ENCODE assay signal across 8 mouse cellular contexts in genomic region chr5:134986298-134987268, GRCm38 (mm10). TPM values are rescaled to one million over a fixed set of nuclear protein-coding genes. Genes with fewer than 3 reads are reported as not detected.
DNase-seq lines count a peak whose midpoint lies in the region; ATAC-seq and TF ChIP-seq lines count a peak whose summit lies in the region.

No protein-coding gene starts in this region.

- no peak overlapping the region for H3K27ac ChIP-seq in forebrain, embryonic 14.5 days (ENCODE audit: low read depth, low read length)
- no peak overlapping the region for H3K27ac ChIP-seq in liver, embryonic 13.5 days
- H3K27ac ChIP-seq in neural tube, embryonic 14.5 days (ENCODE audit: low read depth, low read length) = no peak overlapping the region

- peaks cover 14% of the 10 kb centered on the region for H3K4me1 ChIP-seq in lung, adult 2 months (ENCODE audit: control insufficient read depth, insufficient read depth, low read length)
- no peaks in the 10 kb centered on the region; the same call in 1 of the 2 replicates for H3K4me1 ChIP-seq in forebrain, embryonic 14.5 days (ENCODE audit: control insufficient read depth, insufficient read depth, low read length)
- H3K4me1 ChIP-seq in liver, embryonic 13.5 days (replicated peaks) = peaks cover 24% of the 10 kb centered on the region
- peaks cover 5% of the 10 kb centered on the region; the same call in 1 of the 2 replicates for H3K4me1 ChIP-seq in neural tube, embryonic 14.5 days (ENCODE audit: control insufficient read depth, insufficient read depth, low read length)

- no peaks in the 10 kb centered on the region for H3K36me3 ChIP-seq in forebrain, embryonic 14.5 days (ENCODE audit: control insufficient read depth, insufficient read depth, low read length)
- H3K36me3 ChIP-seq in liver, embryonic 13.5 days = no peaks in the 10 kb centered on the region
- H3K36me3 ChIP-seq in neural tube, embryonic 14.5 days (ENCODE audit: control insufficient read depth, insufficient read depth, low read length) = no peaks in the 10 kb centered on the region

- 6% methylated on average over 79 of the region's 79 CpGs for WGBS in lung, adult 2 months
- 3% methylated on average over 79 of the region's 79 CpGs for WGBS in forebrain, embryonic 14.5 days
- 8% methylated on average over 79 of the region's 79 CpGs for WGBS in liver, embryonic 13.5 days (ENCODE audit: insufficient replicate concordance)
- 1% methylated on average over 79 of the region's 79 CpGs for WGBS in neural tube, embryonic 14.5 days

- H3K4me2 ChIP-seq in forebrain, embryonic 14.5 days (ENCODE audit: low read length) = peak overlapping the region; percentile 43
- peak overlapping the region; percentile 51 for H3K4me2 ChIP-seq in liver, embryonic 13.5 days
- H3K4me2 ChIP-seq in neural tube, embryonic 14.5 days (ENCODE audit: low read depth, low read length) = peak overlapping the region; percentile 32

- TF ChIP-seq POLR2A in lung, adult 2 months (IDR thresholded peaks at IDR 0.05; ENCODE audit: borderline replicate concordance, extremely low read depth, low read depth, low read length) = peak; percentile 50; the same call in 1 of the 2 replicates

- no peak for TF ChIP-seq CTCF in lung, adult 2 months (IDR thresholded peaks at IDR 0.05; ENCODE audit: insufficient read depth, low read length)

- H3K9me3 ChIP-seq in forebrain, embryonic 14.5 days (replicated peaks; ENCODE audit: control insufficient read depth, low read length) = no peaks in the 10 kb centered on the region
- H3K9me3 ChIP-seq in liver, embryonic 13.5 days (replicated peaks) = no peaks in the 10 kb centered on the region
- H3K9me3 ChIP-seq in neural tube, embryonic 14.5 days (ENCODE audit: control insufficient read depth, low read length) = no peaks in the 10 kb centered on the region

- H3K27me3 ChIP-seq in forebrain, embryonic 14.5 days (replicated peaks; ENCODE audit: control insufficient read depth, insufficient read depth, low read length) = peaks cover 46% of the 10 kb centered on the region
- H3K27me3 ChIP-seq in liver, embryonic 13.5 days = peaks cover 73% of the 10 kb centered on the region
- H3K27me3 ChIP-seq in neural tube, embryonic 14.5 days (ENCODE audit: control insufficient read depth, insufficient read depth, low read length) = peaks cover 32% of the 10 kb centered on the region

- H3K9ac ChIP-seq in forebrain, embryonic 14.5 days (ENCODE audit: low read length) = no peak overlapping the region
- peak overlapping the region; percentile 29; the same call in 1 of the 2 replicates for H3K9ac ChIP-seq in liver, embryonic 13.5 days
- H3K9ac ChIP-seq in neural tube, embryonic 14.5 days (replicated peaks; ENCODE audit: low read depth, low read length) = no peak overlapping the region; the same call in 1 of the 2 replicates

- peak; percentile 46 for ATAC-seq in forebrain, embryonic 14.5 days
- ATAC-seq in liver, embryonic 13.5 days (ENCODE audit: low read depth) = no peak
- ATAC-seq in neural tube, embryonic 14.5 days (ENCODE audit: low read depth) = no peak

- peak overlapping the region; percentile 74 for H3K4me3 ChIP-seq in lung, adult 2 months (replicated peaks; ENCODE audit: extremely low read depth, low read depth, low read length)
- peak overlapping the region; percentile 25 for H3K4me3 ChIP-seq in forebrain, embryonic 14.5 days (ENCODE audit: low read depth, low read length)
- H3K4me3 ChIP-seq in liver, embryonic 13.5 days (replicated peaks) = peak overlapping the region; percentile 31
- H3K4me3 ChIP-seq in neural tube, embryonic 14.5 days (ENCODE audit: low read depth, low read length) = peak overlapping the region; percentile 22

- peak; percentile 63 for DNase-seq in lung, adult 2 months
- no peak for DNase-seq in lung, postnatal 10 days
- DNase-seq in forebrain, embryonic 14.5 days (ENCODE audit: low spot score) = peak; percentile 45
- no peak for DNase-seq in liver, embryonic 13.5 days
- DNase-seq in ovary, postnatal 36 days (ENCODE audit: low spot score) = no peak
- DNase-seq in layer of hippocampus, adult 8-10 months (ENCODE audit: low spot score in 2 of 2) = no peak
- DNase-seq in layer of hippocampus, adult 9-11 months = no peak

RNA-seq across cellular contexts. Expression of gene Cldn3, which starts 0.6 kb away (rescaled TPM):
- polyA plus RNA-seq in lung, adult 2 months (2012; rRNA removed) = 333 and 552 TPM in 2 replicates
- polyA plus RNA-seq in forebrain, embryonic 14.5 days (2014; fragmentation: Nextera tagmentation; extraction: Ambion mirVana) = 5.9 and 9.0 TPM in 2 replicates
- 0.38 and 0.74 TPM in 2 replicates for polyA plus RNA-seq in liver, embryonic 13.5 days (2015; fragmentation: Nextera tagmentation; extraction: Ambion mirVana)
- polyA plus RNA-seq in neural tube, embryonic 14.5 days (2014; fragmentation: Nextera tagmentation; extraction: Ambion mirVana) = 0.48 and 0.57 TPM in 2 replicates
- under 1 TPM; 0.61 to 0.87 (median 0.81) TPM for total RNA-seq in layer of hippocampus, adult 8-10 months (2022)

RNA-seq across cellular contexts. Expression of gene Abhd11, which starts 22.4 kb away (rescaled TPM):
- 66.9 and 78.4 TPM in 2 replicates for polyA plus RNA-seq in lung, adult 2 months (2012; rRNA removed)
- polyA plus RNA-seq in forebrain, embryonic 14.5 days (2014; fragmentation: Nextera tagmentation; extraction: Ambion mirVana) = 66.9 and 70.7 TPM in 2 replicates
- polyA plus RNA-seq in liver, embryonic 13.5 days (2015; fragmentation: Nextera tagmentation; extraction: Ambion mirVana) = 37.0 and 37.3 TPM in 2 replicates
- 74.8 and 79.6 TPM in 2 replicates for polyA plus RNA-seq in neural tube, embryonic 14.5 days (2014; fragmentation: Nextera tagmentation; extraction: Ambion mirVana)
- 10 to 100 TPM; 30.3 to 35.3 (median 33.6) TPM for total RNA-seq in layer of hippocampus, adult 8-10 months (2022)

RNA-seq across cellular contexts. Expression of gene Stx1a, which starts 36.7 kb away (rescaled TPM):
- polyA plus RNA-seq in lung, adult 2 months (2012; rRNA removed) = 10.6 and 11.7 TPM in 2 replicates
- polyA plus RNA-seq in forebrain, embryonic 14.5 days (2014; fragmentation: Nextera tagmentation; extraction: Ambion mirVana) = 57.0 and 78.5 TPM in 2 replicates
- 1.3 and 1.5 TPM in 2 replicates for polyA plus RNA-seq in liver, embryonic 13.5 days (2015; fragmentation: Nextera tagmentation; extraction: Ambion mirVana)
- 120 and 132 TPM in 2 replicates for polyA plus RNA-seq in neural tube, embryonic 14.5 days (2014; fragmentation: Nextera tagmentation; extraction: Ambion mirVana)
- 10 to 100 TPM; 84.7 to 93.8 (median 89.2) TPM for total RNA-seq in layer of hippocampus, adult 8-10 months (2022)

RNA-seq across cellular contexts. Expression of gene Cldn4, which starts 39.8 kb away (rescaled TPM):
- polyA plus RNA-seq in lung, adult 2 months (2012; rRNA removed) = 9.2 and 18.9 TPM in 2 replicates
- not detected in 2 replicates for polyA plus RNA-seq in forebrain, embryonic 14.5 days (2014; fragmentation: Nextera tagmentation; extraction: Ambion mirVana)
- 0.15 and 0.32 TPM in 2 replicates for polyA plus RNA-seq in liver, embryonic 13.5 days (2015; fragmentation: Nextera tagmentation; extraction: Ambion mirVana)
- not detected in 2 replicates for polyA plus RNA-seq in neural tube, embryonic 14.5 days (2014; fragmentation: Nextera tagmentation; extraction: Ambion mirVana)
- total RNA-seq in layer of hippocampus, adult 8-10 months (2022) = not detected

RNA-seq across cellular contexts. Expression of gene Mettl27, which starts 54.4 kb away (rescaled TPM):
- 16.3 and 23.2 TPM in 2 replicates for polyA plus RNA-seq in lung, adult 2 months (2012; rRNA removed)
- polyA plus RNA-seq in forebrain, embryonic 14.5 days (2014; fragmentation: Nextera tagmentation; extraction: Ambion mirVana) = 6.3 and 9.4 TPM in 2 replicates
- polyA plus RNA-seq in liver, embryonic 13.5 days (2015; fragmentation: Nextera tagmentation; extraction: Ambion mirVana) = 10.6 and 12.2 TPM in 2 replicates
- polyA plus RNA-seq in neural tube, embryonic 14.5 days (2014; fragmentation: Nextera tagmentation; extraction: Ambion mirVana) = 3.7 and 7.4 TPM in 2 replicates
- total RNA-seq in layer of hippocampus, adult 8-10 months (2022) = 10 to 100 TPM in 2 of 4 experiments, 1 to 10 TPM in 2; 8.0 to 13.5 (median 10.8) TPM

Comparison
In these comparisons a context has a peak if more than half of its experiments do, and no peak if none do; other contexts are left out.
1. DNase-seq: peak in lung, adult 2 months (single experiment) and forebrain, embryonic 14.5 days (single experiment); none in lung, postnatal 10 days (single experiment), liver, embryonic 13.5 days (single experiment), ovary, postnatal 36 days (single experiment), layer of hippocampus, adult 8-10 months (0 of 2) and layer of hippocampus, adult 9-11 months (single experiment).
2. H3K4me3 ChIP-seq: peak in every context shown above with its lines; median percentile 74 in lung, adult 2 months; 31 in liver, embryonic 13.5 days; 25 in forebrain, embryonic 14.5 days; 22 in neural tube, embryonic 14.5 days.
3. RNA of gene Cldn3, which starts 0.6 kb away (polyA plus RNA-seq): 333 to 552 TPM in lung, adult 2 months; 5.9 to 9.0 TPM in forebrain, embryonic 14.5 days, 0.48 to 0.57 TPM in neural tube, embryonic 14.5 days and 0.38 to 0.74 TPM in liver, embryonic 13.5 days; every median in the first group is over 10 times any median in the second.
4. Peak in every context shown above with its lines, with median percentiles within 50 percentile points of each other: H3K4me2 ChIP-seq.